Mouse (Mus musculus): Measurements from ENCODE around the gene Rbm24.

- TF ChIP-seq MAX (IDR thresholded peaks at IDR 0.05) (no peak), CTCF (IDR thresholded peaks at IDR 0.05; ENCODE audit: control insufficient read depth, insufficient read depth, insufficient read length) (no peak), MYOG (IDR thresholded peaks at IDR 0.05; ENCODE audit: control insufficient read depth, extremely low read depth, insufficient read length) (no peak), USF1 (IDR thresholded peaks at IDR 0.05; ENCODE audit: low read depth) (no peak), FOSL1 (IDR thresholded peaks at IDR 0.05; ENCODE audit: insufficient read depth, low read length, poor library complexity, severe bottlenecking) (no peak), MYOD1 (IDR thresholded peaks at IDR 0.05; ENCODE audit: control insufficient read depth, insufficient read length, low read depth) (no peak), CEBPB (IDR thresholded peaks at IDR 0.05; ENCODE audit: low read depth) (no peak)
Measured at GRCm38 (mm10) chr13:46414050-46414449, 4.2 kb upstream of the Rbm24 start.
